Mouse (Mus musculus): ENCODE results near the gene Tnfaip8l1. TPM values are rescaled to one million over a fixed set of nuclear protein-coding genes. Genes with fewer than 3 reads are reported as not detected.
A peak's percentile ranks its signal among the peaks of the same experiment; 100 is the strongest.

The Tnfaip8l1 gene
- polyA plus RNA-seq, 1 experiment from 2014 or later, result 7.2 TPM

DNA sequence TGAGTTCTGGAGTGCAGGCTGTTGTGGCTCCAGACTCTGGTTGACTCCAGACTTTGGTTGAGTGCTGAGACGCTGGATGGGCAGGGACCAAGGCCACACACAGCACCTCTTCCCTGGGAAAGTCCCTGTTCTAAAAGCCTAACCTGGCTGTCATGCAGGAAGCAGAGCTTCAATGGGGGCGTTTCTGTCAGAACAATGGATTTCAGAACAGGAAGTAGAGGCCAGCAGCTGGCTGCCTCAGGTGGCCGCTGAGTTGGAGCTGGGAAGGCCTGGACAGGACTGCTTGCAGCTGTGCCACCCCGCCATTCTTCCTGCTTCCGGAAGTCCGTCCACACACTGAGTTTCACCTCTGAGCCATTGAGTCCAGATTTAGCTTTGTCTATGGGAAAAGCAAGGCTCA, 7.6 kb downstream of the Tnfaip8l1 start:
- H3K9me3 ChIP-seq (replicated peaks), result no peaks in the 10 kb centered on the region
- H3K4me3 ChIP-seq, result 0 out of 2 replicates have a peak overlapping the region, but pooled peaks have one; percentile 4
- no peaks in the 10 kb centered on the region for H3K27me3 ChIP-seq (ENCODE audit: low read depth, poor library complexity, severe bottlenecking)
- WGBS, result 71% methylated on average over 6 of the region's 6 CpGs
- H3K36me3 ChIP-seq, result peaks cover 6% of the 10 kb centered on the region
- peaks cover 23% of the 10 kb centered on the region for H3K4me1 ChIP-seq
- H3K27ac ChIP-seq (replicated peaks), result peak overlapping the region; percentile 73
- DNase-seq (ENCODE audit: low spot score), result no peak

DNA sequence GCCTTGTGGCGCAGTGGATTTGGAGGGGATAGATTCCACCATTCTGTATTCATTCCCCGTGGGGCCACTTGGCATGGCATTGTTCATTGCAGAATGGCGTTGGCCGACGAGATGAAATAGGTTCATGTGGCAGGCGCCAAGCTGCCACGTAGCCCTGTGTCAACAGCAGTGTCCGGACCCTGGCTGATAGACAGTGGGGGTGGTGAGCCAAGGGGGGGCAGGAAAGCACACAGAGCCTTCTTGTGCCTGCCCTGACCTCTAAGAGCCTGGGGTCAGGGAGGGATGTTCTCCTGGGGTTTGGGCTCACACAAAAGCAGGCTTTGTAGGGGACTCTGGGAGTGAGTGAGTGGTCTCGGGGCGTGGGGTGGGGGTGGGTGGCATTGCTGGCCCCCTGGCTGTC, 8.4 kb downstream of the Tnfaip8l1 start:
- no peak overlapping the region for H3K4me3 ChIP-seq
- 35% methylated on average over 10 of the region's 10 CpGs for WGBS
- peak; percentile 39 for DNase-seq (ENCODE audit: low spot score)
- H3K27ac ChIP-seq (replicated peaks), result peak overlapping the region; percentile 73
- no peaks in the 10 kb centered on the region for H3K9me3 ChIP-seq (replicated peaks)
- peaks cover 19% of the 10 kb centered on the region for H3K4me1 ChIP-seq
- H3K36me3 ChIP-seq, result peaks cover 14% of the 10 kb centered on the region
- no peaks in the 10 kb centered on the region for H3K27me3 ChIP-seq (ENCODE audit: low read depth, poor library complexity, severe bottlenecking)

- H3K27ac ChIP-seq (replicated peaks), result no peak overlapping the region
- peaks cover 17% of the 10 kb centered on the region for H3K4me1 ChIP-seq
- H3K4me3 ChIP-seq, result no peak overlapping the region
- no peak for DNase-seq (ENCODE audit: low spot score)
- no peaks in the 10 kb centered on the region for H3K9me3 ChIP-seq (replicated peaks)
- no peaks in the 10 kb centered on the region for H3K27me3 ChIP-seq (ENCODE audit: low read depth, poor library complexity, severe bottlenecking)
- peaks cover 22% of the 10 kb centered on the region for H3K36me3 ChIP-seq
- 93% methylated on average over 9 of the region's 9 CpGs for WGBS
These were observed 9.2 kb downstream of the Tnfaip8l1 start for GRCm38 (mm10) chr17:56171456-56171855.

DNA sequence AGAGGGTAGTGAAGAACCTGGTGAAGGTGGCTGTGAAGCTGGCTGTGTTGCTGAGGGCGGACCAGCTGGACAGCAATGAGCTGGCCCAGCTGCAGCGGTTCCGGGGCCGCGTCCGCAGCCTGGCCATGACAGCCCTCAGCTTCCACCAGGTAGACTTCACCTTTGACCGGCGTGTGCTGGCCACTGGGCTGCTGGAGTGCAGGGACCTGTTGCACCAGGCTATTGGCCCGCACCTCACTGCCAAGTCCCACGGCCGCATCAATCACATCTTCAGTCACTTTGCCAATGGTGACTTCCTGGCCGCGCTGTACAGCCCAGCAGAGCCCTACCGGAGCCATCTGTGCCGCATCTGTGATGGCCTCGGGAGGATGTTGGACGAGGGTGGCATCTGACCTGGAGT, 9.6 kb downstream of the Tnfaip8l1 start:
- H3K27ac ChIP-seq (replicated peaks), result no peak overlapping the region
- no peaks in the 10 kb centered on the region for H3K9me3 ChIP-seq (replicated peaks)
- 97% methylated on average over 17 of the region's 17 CpGs for WGBS
- DNase-seq (ENCODE audit: low spot score), result no peak
- H3K4me1 ChIP-seq, result peaks cover 17% of the 10 kb centered on the region
- H3K36me3 ChIP-seq, result peaks cover 26% of the 10 kb centered on the region
- no peak overlapping the region for H3K4me3 ChIP-seq
- H3K27me3 ChIP-seq (ENCODE audit: low read depth, poor library complexity, severe bottlenecking), result no peaks in the 10 kb centered on the region

DNA sequence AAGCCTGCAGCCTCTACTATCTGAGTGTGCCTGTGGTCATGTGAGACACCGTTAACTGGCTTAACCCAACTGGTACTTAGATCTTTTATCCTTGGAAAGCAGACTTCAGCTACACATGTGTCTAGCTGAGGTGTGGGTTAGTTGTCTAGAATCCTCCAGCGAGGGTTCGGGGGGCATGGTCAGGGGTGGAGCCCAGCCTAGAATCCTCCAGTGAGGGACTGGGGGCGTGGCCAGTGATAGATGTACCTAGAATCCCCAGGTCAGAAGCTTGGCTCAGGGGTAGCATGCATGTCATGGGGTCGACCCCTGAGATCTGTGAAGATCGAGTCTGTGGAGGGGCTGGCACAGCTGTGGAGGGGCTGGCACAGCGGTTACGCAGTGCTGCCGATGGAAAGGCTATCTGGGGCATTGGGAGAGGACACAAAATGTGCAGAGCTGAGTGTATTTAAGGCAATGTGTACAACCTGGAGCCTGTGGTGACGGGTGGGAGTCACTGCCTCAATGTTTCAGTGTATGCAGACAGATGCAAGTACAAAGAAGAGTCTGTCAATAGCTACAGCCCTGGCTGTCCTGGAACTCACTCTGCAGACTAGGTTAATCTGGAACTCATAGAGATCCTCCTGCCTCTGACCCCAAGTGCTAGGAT, 11.2 kb downstream of the Tnfaip8l1 start:
- no peak overlapping the region for H3K4me3 ChIP-seq
- H3K9me3 ChIP-seq (replicated peaks), result no peaks in the 10 kb centered on the region
- no peak overlapping the region for H3K27ac ChIP-seq (replicated peaks)
- WGBS, result 59% methylated on average over 10 of the region's 10 CpGs
- H3K36me3 ChIP-seq, result peaks cover 43% of the 10 kb centered on the region
- no peak for DNase-seq (ENCODE audit: low spot score)
- H3K27me3 ChIP-seq (ENCODE audit: low read depth, poor library complexity, severe bottlenecking), result no peaks in the 10 kb centered on the region
- peaks cover 17% of the 10 kb centered on the region for H3K4me1 ChIP-seq

- no peak overlapping the region for H3K27ac ChIP-seq (replicated peaks)
- H3K27me3 ChIP-seq (ENCODE audit: low read depth, poor library complexity, severe bottlenecking), result no peaks in the 10 kb centered on the region
- no peaks in the 10 kb centered on the region for H3K9me3 ChIP-seq (replicated peaks)
- H3K4me3 ChIP-seq, result no peak overlapping the region
- DNase-seq (ENCODE audit: low spot score), result no peak
- 98% methylated on average over 3 of the region's 3 CpGs for WGBS
- H3K36me3 ChIP-seq, result peaks cover 62% of the 10 kb centered on the region
- peaks cover 7% of the 10 kb centered on the region for H3K4me1 ChIP-seq
These were observed 13.1 kb downstream of the Tnfaip8l1 start for GRCm38 (mm10) chr17:56175416-56175815.

DNA sequence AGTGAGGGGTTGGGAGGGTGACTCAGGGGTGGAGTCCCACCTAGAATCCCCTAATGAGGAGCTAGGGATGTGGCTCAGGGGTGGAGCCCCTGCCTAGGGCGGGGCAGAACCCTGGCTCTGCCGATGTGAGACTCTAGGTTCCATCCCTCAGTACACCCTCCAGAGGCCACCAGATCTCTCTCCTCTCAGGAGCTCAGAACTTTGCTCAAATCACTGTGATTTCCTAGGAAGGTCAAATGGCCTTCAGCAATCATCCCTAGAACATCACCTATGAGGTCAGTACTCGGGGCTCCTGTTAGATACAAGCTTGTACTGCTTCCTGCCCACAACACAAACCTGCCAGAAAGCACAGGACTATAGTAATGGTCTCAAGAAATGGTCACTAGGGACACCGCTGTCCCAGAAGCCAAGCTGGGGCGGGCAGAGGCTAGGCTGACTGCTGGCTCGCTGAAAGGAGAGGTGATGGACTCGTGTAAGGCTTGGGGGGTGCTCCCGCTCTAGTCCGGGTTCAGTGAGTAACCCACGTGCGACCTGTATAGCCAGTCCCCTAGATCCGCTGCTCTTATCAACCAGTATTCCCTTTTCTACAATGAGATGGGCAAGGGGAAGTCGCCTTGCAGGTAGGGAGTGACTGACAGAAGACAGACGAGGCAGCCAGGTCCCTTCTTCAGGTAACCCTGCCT, 20.8 kb downstream of the Tnfaip8l1 start:
- peak overlapping the region; percentile 79 for H3K4me3 ChIP-seq
- peak overlapping the region; percentile 85 for H3K27ac ChIP-seq (replicated peaks)
- H3K36me3 ChIP-seq, result peaks cover 62% of the 10 kb centered on the region
- no peaks in the 10 kb centered on the region for H3K9me3 ChIP-seq (replicated peaks)
- no peak for DNase-seq (ENCODE audit: low spot score)
- WGBS, result 2% methylated on average over 14 of the region's 14 CpGs
- H3K4me1 ChIP-seq, result peaks cover 38% of the 10 kb centered on the region
- H3K27me3 ChIP-seq (ENCODE audit: low read depth, poor library complexity, severe bottlenecking), result no peaks in the 10 kb centered on the region

- Histone ChIP-seq H3K27ac (replicated peaks) (peak within 1 kb of the TSS; percentile 85), H3K36me3 (peaks cover 62% of the 10 kb centered on the region)
- under 1% methylated on average over 47 of the region's 47 CpGs for WGBS
These were observed 21.4 kb downstream of the Tnfaip8l1 start, which contains the start of gene Mydgf for GRCm38 (mm10) chr17:56183658-56184103. Mydgf (minus strand) TSS chr17:56183920.

GRCm38 (mm10) chr17:56185281-56186141, 23.2 kb downstream of the Tnfaip8l1 start:
- 51% methylated on average over 11 of the region's 11 CpGs for WGBS
- peaks cover 38% of the 10 kb centered on the region for H3K4me1 ChIP-seq
- H3K27ac ChIP-seq (replicated peaks), result peak overlapping the region; percentile 80
- no peaks in the 10 kb centered on the region for H3K27me3 ChIP-seq (ENCODE audit: low read depth, poor library complexity, severe bottlenecking)
- peak; percentile 26 for DNase-seq (ENCODE audit: low spot score)
- H3K36me3 ChIP-seq, result peaks cover 62% of the 10 kb centered on the region
- H3K4me3 ChIP-seq, result peak overlapping the region; percentile 9; the same call in 1 of the 2 replicates
- H3K9me3 ChIP-seq (replicated peaks), result no peaks in the 10 kb centered on the region

More at GRCm38 (mm10) chr17:56183658-56184103, 21.4 kb downstream of the Tnfaip8l1 start, which contains the start of gene Mydgf:
- peak within 1 kb of the TSS; percentile 79 for H3K4me3 ChIP-seq
- H3K4me1 ChIP-seq, result peaks cover 38% of the 10 kb centered on the region
- H3K9me3 ChIP-seq (replicated peaks), result no peaks in the 10 kb centered on the region
- H3K27me3 ChIP-seq (ENCODE audit: low read depth, poor library complexity, severe bottlenecking), result no peaks in the 10 kb centered on the region
- DNase-seq (ENCODE audit: low spot score), result peak; percentile 95

DNA sequence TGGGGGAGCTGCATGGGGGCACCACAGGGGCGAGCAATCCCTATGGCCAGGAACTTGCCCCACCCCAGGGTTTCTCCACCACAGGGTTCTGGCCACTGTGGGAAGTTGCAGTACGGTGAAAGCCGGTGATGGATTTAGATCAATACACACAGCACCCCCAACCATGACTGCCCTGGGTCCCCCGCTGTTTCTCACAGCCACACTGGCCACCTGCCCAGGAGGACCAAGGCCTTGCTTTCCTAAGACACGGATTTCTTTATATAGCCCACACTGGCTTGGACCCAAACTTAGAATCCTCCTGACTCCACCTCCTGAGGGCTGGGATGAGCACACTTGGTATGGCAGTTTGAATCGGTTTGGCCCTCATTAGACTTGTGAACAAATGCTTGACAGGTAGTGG, 29.0 kb downstream of the Tnfaip8l1 start:
- peaks cover 2% of the 10 kb centered on the region; the same call in 1 of the 2 replicates for H3K4me1 ChIP-seq
- 86% methylated on average over 6 of the region's 6 CpGs for WGBS
- H3K27me3 ChIP-seq (ENCODE audit: low read depth, poor library complexity, severe bottlenecking), result no peaks in the 10 kb centered on the region
- H3K27ac ChIP-seq (replicated peaks), result no peak overlapping the region
- H3K9me3 ChIP-seq (replicated peaks), result no peaks in the 10 kb centered on the region
- peaks cover 99% of the 10 kb centered on the region for H3K36me3 ChIP-seq
- no peak overlapping the region for H3K4me3 ChIP-seq
- DNase-seq (ENCODE audit: low spot score), result no peak

GRCm38 (mm10) chr17:56194357-56194756, 32.1 kb downstream of the Tnfaip8l1 start:
- H3K36me3 ChIP-seq, result peaks cover 100% of the 10 kb centered on the region

DNA sequence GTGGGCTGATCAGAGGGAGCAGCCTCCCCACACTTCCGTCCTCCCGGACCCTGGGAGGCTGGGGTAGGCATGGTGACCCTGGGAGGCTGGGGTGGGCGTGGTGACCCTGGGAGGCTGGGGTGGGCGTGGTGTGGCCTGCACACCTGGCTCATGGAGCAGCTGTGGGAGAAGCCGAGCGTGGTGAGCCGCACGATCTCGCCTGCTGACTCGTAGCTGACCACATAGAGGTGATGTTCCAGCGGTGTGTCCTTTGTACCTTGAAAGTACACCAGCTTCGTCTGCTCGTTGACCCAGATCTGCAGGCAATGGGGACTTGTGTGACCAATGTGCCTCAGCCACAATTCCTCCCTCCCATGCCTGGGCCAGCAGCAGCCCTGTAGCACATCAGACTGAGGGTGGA, 32.5 kb downstream of the Tnfaip8l1 start:
- Histone ChIP-seq H3K4me1 (no peaks in the 10 kb centered on the region), H3K27ac (replicated peaks) (no peak overlapping the region), H3K27me3 (ENCODE audit: low read depth, poor library complexity, severe bottlenecking) (no peaks in the 10 kb centered on the region), H3K4me3 (no peak overlapping the region; the same call in 1 of the 2 replicates), H3K36me3 (peaks cover 97% of the 10 kb centered on the region), H3K9me3 (replicated peaks) (no peaks in the 10 kb centered on the region)
- WGBS, result 94% methylated on average over 13 of the region's 13 CpGs
- DNase-seq (ENCODE audit: low spot score), result no peak

More at GRCm38 (mm10) chr17:56194357-56194756, 32.1 kb downstream of the Tnfaip8l1 start:
- Histone ChIP-seq H3K27me3 (ENCODE audit: low read depth, poor library complexity, severe bottlenecking) (no peaks in the 10 kb centered on the region), H3K9me3 (replicated peaks) (no peaks in the 10 kb centered on the region), H3K4me3 (no peak overlapping the region), H3K27ac (replicated peaks) (no peak overlapping the region), H3K4me1 (no peaks in the 10 kb centered on the region)
- WGBS, result 94% methylated on average over 12 of the region's 12 CpGs
- no peak for DNase-seq (ENCODE audit: low spot score)

All from midbrain, embryonic 10.5 days (tissue).